Mouse (Mus musculus): ENCODE data around the gene Slc28a1. TPM values are rescaled to one million over a fixed set of nuclear protein-coding genes. Genes with fewer than 3 reads are reported as not detected.

The Slc28a1 gene
- polyA plus RNA-seq, 1 experiment, result 3.1 TPM

GRCm38 (mm10) chr7:81212261-81212681, 97.7 kb downstream of the Slc28a1 start:
- H3K4me3 ChIP-seq (ENCODE audit: control insufficient read depth, low read depth, low read length), result peak overlapping the region; percentile 98
- no peak; the same call in 1 of the 2 replicates for TF ChIP-seq POLR2A (IDR thresholded peaks at IDR 0.05; ENCODE audit: control insufficient read depth, low read depth, low read length)
- no peak for TF ChIP-seq CTCF (IDR thresholded peaks at IDR 0.05; ENCODE audit: control insufficient read depth, insufficient read depth, insufficient replicate concordance, low read depth, low read length)
- H3K4me1 ChIP-seq (ENCODE audit: control insufficient read depth, insufficient read depth, low read length), result peaks cover 15% of the 10 kb centered on the region
- no peaks in the 10 kb centered on the region for H3K27me3 ChIP-seq (ENCODE audit: control insufficient read depth, insufficient read depth, low read length)
- H3K27ac ChIP-seq (ENCODE audit: control insufficient read depth, insufficient read depth, low read depth, low read length), result peak overlapping the region; percentile 98
- no peaks in the 10 kb centered on the region; the same call in 1 of the 2 replicates for H3K36me3 ChIP-seq (ENCODE audit: control insufficient read depth, insufficient read depth, low read length)

- peak overlapping the region; percentile 98 for H3K4me3 ChIP-seq (ENCODE audit: control insufficient read depth, low read depth, low read length)
- TF ChIP-seq POLR2A (IDR thresholded peaks at IDR 0.05; ENCODE audit: control insufficient read depth, low read depth, low read length) (peak; percentile 27; the same call in 1 of the 2 replicates), CTCF (IDR thresholded peaks at IDR 0.05; ENCODE audit: control insufficient read depth, insufficient read depth, insufficient replicate concordance, low read depth, low read length) (no peak)
- H3K36me3 ChIP-seq (ENCODE audit: control insufficient read depth, insufficient read depth, low read length), result no peaks in the 10 kb centered on the region; the same call in 1 of the 2 replicates
- H3K27me3 ChIP-seq (ENCODE audit: control insufficient read depth, insufficient read depth, low read length), result no peaks in the 10 kb centered on the region
- peak overlapping the region; percentile 98 for H3K27ac ChIP-seq (ENCODE audit: control insufficient read depth, insufficient read depth, low read depth, low read length)
- peaks cover 17% of the 10 kb centered on the region for H3K4me1 ChIP-seq (ENCODE audit: control insufficient read depth, insufficient read depth, low read length)
These were observed 98.2 kb downstream of the Slc28a1 start for GRCm38 (mm10) chr7:81212697-81213346.

- Histone ChIP-seq H3K4me1 (ENCODE audit: control insufficient read depth, insufficient read depth, low read length) (peaks cover 17% of the 10 kb centered on the region), H3K36me3 (ENCODE audit: control insufficient read depth, insufficient read depth, low read length) (no peaks in the 10 kb centered on the region; the same call in 1 of the 2 replicates), H3K4me3 (ENCODE audit: control insufficient read depth, low read depth, low read length) (peak within 1 kb of the TSS; percentile 98), H3K27ac (ENCODE audit: control insufficient read depth, insufficient read depth, low read depth, low read length) (peak within 1 kb of the TSS; percentile 98), H3K27me3 (ENCODE audit: control insufficient read depth, insufficient read depth, low read length) (no peaks in the 10 kb centered on the region)
- no peak for TF ChIP-seq CTCF (IDR thresholded peaks at IDR 0.05; ENCODE audit: control insufficient read depth, insufficient read depth, insufficient replicate concordance, low read depth, low read length)
- TF ChIP-seq POLR2A (IDR thresholded peaks at IDR 0.05; ENCODE audit: control insufficient read depth, low read depth, low read length), result peak; percentile 10; the same call in 1 of the 2 replicates
These were observed 99.0 kb downstream of the Slc28a1 start, which contains the start of gene Pde8a for GRCm38 (mm10) chr7:81213347-81214152. TSS of gene Pde8a (plus strand) at chr7:81213596.

- no peaks in the 10 kb centered on the region for H3K27me3 ChIP-seq (ENCODE audit: control insufficient read depth, insufficient read depth, low read length)
These were observed 99.7 kb downstream of the Slc28a1 start for GRCm38 (mm10) chr7:81214153-81214907.

GRCm38 (mm10) chr7:81215950-81216349, 101.4 kb downstream of the Slc28a1 start:
- TF ChIP-seq CTCF (IDR thresholded peaks at IDR 0.05; ENCODE audit: control insufficient read depth, insufficient read depth, insufficient replicate concordance, low read depth, low read length), result no peak
- no peak for TF ChIP-seq POLR2A (IDR thresholded peaks at IDR 0.05; ENCODE audit: control insufficient read depth, low read depth, low read length)
- H3K36me3 ChIP-seq (ENCODE audit: control insufficient read depth, insufficient read depth, low read length), result no peaks in the 10 kb centered on the region; the same call in 1 of the 2 replicates
- no peak overlapping the region for H3K4me3 ChIP-seq (ENCODE audit: control insufficient read depth, low read depth, low read length)
- no peaks in the 10 kb centered on the region for H3K27me3 ChIP-seq (ENCODE audit: control insufficient read depth, insufficient read depth, low read length)
- no peak overlapping the region for H3K27ac ChIP-seq (ENCODE audit: control insufficient read depth, insufficient read depth, low read depth, low read length)
- peaks cover 13% of the 10 kb centered on the region for H3K4me1 ChIP-seq (ENCODE audit: control insufficient read depth, insufficient read depth, low read length)

More at GRCm38 (mm10) chr7:81214153-81214907, 99.7 kb downstream of the Slc28a1 start:
- Histone ChIP-seq H3K36me3 (ENCODE audit: control insufficient read depth, insufficient read depth, low read length) (no peaks in the 10 kb centered on the region; the same call in 1 of the 2 replicates), H3K27ac (ENCODE audit: control insufficient read depth, insufficient read depth, low read depth, low read length) (peak overlapping the region; percentile 52), H3K4me1 (ENCODE audit: control insufficient read depth, insufficient read depth, low read length) (peaks cover 14% of the 10 kb centered on the region), H3K4me3 (ENCODE audit: control insufficient read depth, low read depth, low read length) (peak overlapping the region; percentile 98)
- TF ChIP-seq POLR2A (IDR thresholded peaks at IDR 0.05; ENCODE audit: control insufficient read depth, low read depth, low read length) (no peak), CTCF (IDR thresholded peaks at IDR 0.05; ENCODE audit: control insufficient read depth, insufficient read depth, insufficient replicate concordance, low read depth, low read length) (no peak)

GRCm38 (mm10) chr7:81219321-81219720, 104.7 kb downstream of the Slc28a1 start:
- peaks cover 5% of the 10 kb centered on the region; the same call in 1 of the 2 replicates for H3K4me1 ChIP-seq (ENCODE audit: control insufficient read depth, insufficient read depth, low read length)
- H3K27me3 ChIP-seq (ENCODE audit: control insufficient read depth, insufficient read depth, low read length), result no peaks in the 10 kb centered on the region
- no peaks in the 10 kb centered on the region; the same call in 1 of the 2 replicates for H3K36me3 ChIP-seq (ENCODE audit: control insufficient read depth, insufficient read depth, low read length)
- no peak overlapping the region for H3K4me3 ChIP-seq (ENCODE audit: control insufficient read depth, low read depth, low read length)
- H3K27ac ChIP-seq (ENCODE audit: control insufficient read depth, insufficient read depth, low read depth, low read length), result no peak overlapping the region
- TF ChIP-seq POLR2A (IDR thresholded peaks at IDR 0.05; ENCODE audit: control insufficient read depth, low read depth, low read length) (no peak), CTCF (IDR thresholded peaks at IDR 0.05; ENCODE audit: control insufficient read depth, insufficient read depth, insufficient replicate concordance, low read depth, low read length) (no peak)

Other genes with a start within 250 kb of the Slc28a1 start
- 16.5 and 16.9 TPM in 2 replicates for gene Wdr73, start 213.5 kb upstream of the Slc28a1 start, polyA plus RNA-seq (2012; rRNA removed)
- 12.1 and 13.2 TPM in 2 replicates for gene Nmb, start 209.7 kb upstream of the Slc28a1 start, polyA plus RNA-seq (2012; rRNA removed)
- 40.7 and 52.0 TPM in 2 replicates for gene Sec11a, start 167.0 kb upstream of the Slc28a1 start, polyA plus RNA-seq (2012; rRNA removed)
- 16.4 and 19.2 TPM in 2 replicates for gene Zfp592, start 121.1 kb upstream of the Slc28a1 start, polyA plus RNA-seq (2012; rRNA removed)
- 0.30 and 0.51 TPM in 2 replicates for gene Alpk3, start 57.2 kb upstream of the Slc28a1 start, polyA plus RNA-seq (2012; rRNA removed)
- gene Pde8a, start 98.8 kb downstream of the Slc28a1 start, polyA plus RNA-seq (2012; rRNA removed), result 95.2 and 101 TPM in 2 replicates
- gene Rps17, start 230.5 kb downstream of the Slc28a1 start, polyA plus RNA-seq (2012; rRNA removed), result 697 and 742 TPM in 2 replicates

Data from testis, adult 2 months (tissue).